In genomic region chr16:4658781-4659245, GRCm38 (mm10) we compare ENCODE assay signal across 8 mouse cellular contexts. TPM values are rescaled to one million over a fixed set of nuclear protein-coding genes. Genes with fewer than 3 reads are reported as not detected.
A peak's percentile ranks its signal among the peaks of the same experiment; 100 is the strongest.
DNase-seq lines count a peak whose midpoint lies in the region; ATAC-seq lines count a peak whose summit lies in the region.

No protein-coding gene starts in this region.

- WGBS in kidney, embryonic 15.5 days = 13% methylated on average over 11 of the region's 11 CpGs
- WGBS in forebrain, embryonic 14.5 days = 5% methylated on average over 11 of the region's 11 CpGs
- 38% methylated on average over 11 of the region's 11 CpGs for WGBS in neural tube, embryonic 14.5 days

- no peak overlapping the region for H3K4me3 ChIP-seq in kidney, embryonic 15.5 days (replicated peaks)
- H3K4me3 ChIP-seq in forebrain, embryonic 14.5 days (ENCODE audit: low read depth, low read length) = no peak overlapping the region
- no peak overlapping the region for H3K4me3 ChIP-seq in neural tube, embryonic 14.5 days (ENCODE audit: low read depth, low read length)

- peaks cover 23% of the 10 kb centered on the region for H3K36me3 ChIP-seq in kidney, embryonic 15.5 days
- peaks cover 7% of the 10 kb centered on the region for H3K36me3 ChIP-seq in forebrain, embryonic 14.5 days (ENCODE audit: control insufficient read depth, insufficient read depth, low read length)
- H3K36me3 ChIP-seq in neural tube, embryonic 14.5 days (ENCODE audit: control insufficient read depth, insufficient read depth, low read length) = 0 out of 2 replicates have a peak, but pooled peaks cover 6% of the 10 kb centered on the region

- H3K9ac ChIP-seq in kidney, embryonic 15.5 days = no peak overlapping the region
- peak overlapping the region; percentile 29 for H3K9ac ChIP-seq in forebrain, embryonic 14.5 days (ENCODE audit: low read length)
- H3K9ac ChIP-seq in neural tube, embryonic 14.5 days (replicated peaks; ENCODE audit: low read depth, low read length) = no peak overlapping the region

- DNase-seq in kidney, adult 8-10 months = no peak
- peak; percentile 63 for DNase-seq in adipocyte (ENCODE audit: low spot score)
- peak; percentile 71 for DNase-seq in forebrain, embryonic 14.5 days (ENCODE audit: low spot score)
- peak; percentile 51 to 76 for DNase-seq in left cerebral cortex, postnatal 36 days (ENCODE audit: low spot score in 2 of 2)
- no peak for DNase-seq in urinary bladder, postnatal 10 days (ENCODE audit: low spot score)

- peaks cover 49% of the 10 kb centered on the region for H3K4me1 ChIP-seq in kidney, embryonic 15.5 days
- H3K4me1 ChIP-seq in forebrain, embryonic 14.5 days (ENCODE audit: control insufficient read depth, insufficient read depth, low read length) = peaks cover 9% of the 10 kb centered on the region
- no peaks in the 10 kb centered on the region for H3K4me1 ChIP-seq in neural tube, embryonic 14.5 days (ENCODE audit: control insufficient read depth, insufficient read depth, low read length)

- intact Hi-C loops in left cerebral cortex, postnatal 36 days (cut with DNase I) = no loop called here

- peak overlapping the region; percentile 92 for H3K27ac ChIP-seq in kidney, embryonic 15.5 days
- H3K27ac ChIP-seq in forebrain, embryonic 14.5 days (ENCODE audit: low read depth, low read length) = peak overlapping the region; percentile 24; the same call in 1 of the 2 replicates
- 0 out of 2 replicates have a peak overlapping the region, but pooled peaks have one; percentile 28 for H3K27ac ChIP-seq in neural tube, embryonic 14.5 days (ENCODE audit: low read depth, low read length)

- H3K27me3 ChIP-seq in kidney, embryonic 15.5 days = no peaks in the 10 kb centered on the region
- no peaks in the 10 kb centered on the region for H3K27me3 ChIP-seq in forebrain, embryonic 14.5 days (replicated peaks; ENCODE audit: control insufficient read depth, insufficient read depth, low read length)
- H3K27me3 ChIP-seq in neural tube, embryonic 14.5 days (ENCODE audit: control insufficient read depth, insufficient read depth, low read length) = no peaks in the 10 kb centered on the region

- peak; percentile 83 for ATAC-seq in kidney, embryonic 15.5 days (replicated peaks; ENCODE audit: low FRiP score)
- peak; percentile 78 for ATAC-seq in forebrain, embryonic 14.5 days
- ATAC-seq in neural tube, embryonic 14.5 days (ENCODE audit: low read depth) = 0 out of 2 replicates have a peak, but pooled peaks have one; percentile 34
- ATAC-seq in megakaryocyte, adult 5-6 weeks (ENCODE audit: poor library complexity, severe bottlenecking) = no peak

- no peaks in the 10 kb centered on the region for H3K9me3 ChIP-seq in kidney, embryonic 15.5 days (replicated peaks)
- no peaks in the 10 kb centered on the region for H3K9me3 ChIP-seq in forebrain, embryonic 14.5 days (replicated peaks; ENCODE audit: control insufficient read depth, low read length)
- no peaks in the 10 kb centered on the region for H3K9me3 ChIP-seq in neural tube, embryonic 14.5 days (ENCODE audit: control insufficient read depth, low read length)

- H3K4me2 ChIP-seq in kidney, embryonic 15.5 days = peak overlapping the region; percentile 40
- 0 out of 2 replicates have a peak overlapping the region, but pooled peaks have one; percentile 20 for H3K4me2 ChIP-seq in forebrain, embryonic 14.5 days (ENCODE audit: low read length)
- H3K4me2 ChIP-seq in neural tube, embryonic 14.5 days (ENCODE audit: low read depth, low read length) = no peak overlapping the region

RNA-seq across cellular contexts. Expression of gene Dnaja3, which starts 19.0 kb away (rescaled TPM):
- polyA plus RNA-seq in kidney, embryonic 15.5 days (2015; fragmentation: Nextera tagmentation; extraction: Ambion mirVana) = 77.7 and 81.4 TPM in 2 replicates
- 39.7 and 47.4 TPM in 2 replicates for polyA plus RNA-seq in forebrain, embryonic 14.5 days (2014; fragmentation: Nextera tagmentation; extraction: Ambion mirVana)
- total RNA-seq in left cerebral cortex, postnatal 36 days (2021) = 10 to 100 TPM; 59.4 to 66.5 TPM
- 55.0 and 61.9 TPM in 2 replicates for polyA plus RNA-seq in neural tube, embryonic 14.5 days (2014; fragmentation: Nextera tagmentation; extraction: Ambion mirVana)
- 10.1 and 11.9 TPM in 2 replicates for total RNA-seq in megakaryocyte, adult 5-6 weeks (2015)
- total RNA-seq in megakaryocyte, adult 5-6 weeks (2017) = 26.1 and 27.8 TPM in 2 replicates

RNA-seq across cellular contexts. Expression of gene Vasn, which starts 19.1 kb away (rescaled TPM):
- 22.7 and 23.5 TPM in 2 replicates for polyA plus RNA-seq in kidney, embryonic 15.5 days (2015; fragmentation: Nextera tagmentation; extraction: Ambion mirVana)
- polyA plus RNA-seq in forebrain, embryonic 14.5 days (2014; fragmentation: Nextera tagmentation; extraction: Ambion mirVana) = 2.1 and 2.8 TPM in 2 replicates
- total RNA-seq in left cerebral cortex, postnatal 36 days (2021) = 10 to 100 TPM in 1 of 2 experiments, 1 to 10 TPM in 1; 9.8 to 11.2 TPM
- 4.4 and 6.3 TPM in 2 replicates for polyA plus RNA-seq in neural tube, embryonic 14.5 days (2014; fragmentation: Nextera tagmentation; extraction: Ambion mirVana)
- not detected in 2 replicates for total RNA-seq in megakaryocyte, adult 5-6 weeks (2015)
- 0.12 TPM in 1 of 2 replicates, not detected in the other for total RNA-seq in megakaryocyte, adult 5-6 weeks (2017)

RNA-seq across cellular contexts. Expression of gene Coro7, which starts 20.8 kb away (rescaled TPM):
- 19.8 and 22.0 TPM in 2 replicates for polyA plus RNA-seq in kidney, embryonic 15.5 days (2015; fragmentation: Nextera tagmentation; extraction: Ambion mirVana)
- polyA plus RNA-seq in forebrain, embryonic 14.5 days (2014; fragmentation: Nextera tagmentation; extraction: Ambion mirVana) = 9.2 and 18.3 TPM in 2 replicates
- total RNA-seq in left cerebral cortex, postnatal 36 days (2021) = 100 to 1,000 TPM in 1 of 2 experiments, 10 to 100 TPM in 1; 88.4 to 100 TPM
- polyA plus RNA-seq in neural tube, embryonic 14.5 days (2014; fragmentation: Nextera tagmentation; extraction: Ambion mirVana) = 28.0 and 28.6 TPM in 2 replicates
- 68.6 and 74.5 TPM in 2 replicates for total RNA-seq in megakaryocyte, adult 5-6 weeks (2015)
- total RNA-seq in megakaryocyte, adult 5-6 weeks (2017) = 40.2 and 49.1 TPM in 2 replicates

RNA-seq across cellular contexts. Expression of gene Pam16, which starts 34.0 kb away (rescaled TPM):
- 90.1 and 92.6 TPM in 2 replicates for polyA plus RNA-seq in kidney, embryonic 15.5 days (2015; fragmentation: Nextera tagmentation; extraction: Ambion mirVana)
- polyA plus RNA-seq in forebrain, embryonic 14.5 days (2014; fragmentation: Nextera tagmentation; extraction: Ambion mirVana) = 160 and 192 TPM in 2 replicates
- 10 to 100 TPM; 75.3 to 86.0 TPM for total RNA-seq in left cerebral cortex, postnatal 36 days (2021)
- polyA plus RNA-seq in neural tube, embryonic 14.5 days (2014; fragmentation: Nextera tagmentation; extraction: Ambion mirVana) = 179 and 194 TPM in 2 replicates
- total RNA-seq in megakaryocyte, adult 5-6 weeks (2015) = 30.8 and 42.8 TPM in 2 replicates
- total RNA-seq in megakaryocyte, adult 5-6 weeks (2017) = 18.1 and 24.3 TPM in 2 replicates

Comparison
In these comparisons a context has a peak if more than half of its experiments do, and no peak if none do; other contexts are left out.
1. H3K27ac ChIP-seq: peak in every context shown above with its lines; median percentile 92 in kidney, embryonic 15.5 days; 28 in neural tube, embryonic 14.5 days; 24 in forebrain, embryonic 14.5 days.
2. DNase-seq: peak in adipocyte (single experiment), forebrain, embryonic 14.5 days (single experiment) and left cerebral cortex, postnatal 36 days (2 of 2); none in kidney, adult 8-10 months (0 of 2) and urinary bladder, postnatal 10 days (single experiment).